ENCODE assay signal across 15 mouse cellular contexts in genomic region chr11:117540609-117541008, GRCm38 (mm10). TPM values are rescaled to one million over a fixed set of nuclear protein-coding genes. Genes with fewer than 3 reads are reported as not detected.
DNase-seq lines count a peak whose midpoint lies in the region; ATAC-seq lines count a peak whose summit lies in the region.
"Had no signal": no experiment of that assay in that cellular context is flagged by ENCODE, and none has a peak within 500 bp of the region (broad histone marks: within the 10 kb centered on the region; RNA-seq: fewer than 3 reads in every experiment).

No protein-coding gene starts in this region.

- no peak for DNase-seq in embryonic facial prominence, embryonic 11.5 days (ENCODE audit: low spot score)
- DNase-seq in ovary, adult 18-20 months (ENCODE audit: low spot score) = no peak
- DNase-seq in adrenal gland, postnatal 4 days (ENCODE audit: low spot score in 2 of 2) = no peak
- DNase-seq: liver, postnatal 0 days; thymus, postnatal 25 days had no signal

- H3K27ac ChIP-seq in embryonic facial prominence, embryonic 11.5 days (replicated peaks; ENCODE audit: low read depth, low read length) = 0 out of 2 replicates have a peak overlapping the region, but pooled peaks have one; percentile 20
- peak overlapping the region; percentile 88 for H3K27ac ChIP-seq in forebrain, embryonic 13.5 days
- H3K27ac ChIP-seq in hindbrain, embryonic 16.5 days (ENCODE audit: low read depth, low read length) = peak overlapping the region; percentile 78
- peak overlapping the region; percentile 91 for H3K27ac ChIP-seq in midbrain, embryonic 16.5 days (ENCODE audit: low read length)
- H3K27ac ChIP-seq in kidney, embryonic 15.5 days = no peak overlapping the region
- H3K27ac ChIP-seq: embryonic facial prominence, embryonic 15.5 days had no signal

- no peak overlapping the region for H3K9ac ChIP-seq in embryonic facial prominence, embryonic 11.5 days (replicated peaks; ENCODE audit: low read length)
- H3K9ac ChIP-seq in forebrain, embryonic 13.5 days = no peak overlapping the region
- no peak overlapping the region for H3K9ac ChIP-seq in hindbrain, embryonic 16.5 days (ENCODE audit: low read depth, low read length)
- no peak overlapping the region; the same call in none of the 2 replicates for H3K9ac ChIP-seq in midbrain, embryonic 16.5 days (ENCODE audit: low read depth, low read length)
- H3K9ac ChIP-seq in kidney, embryonic 15.5 days = no peak overlapping the region
- H3K9ac ChIP-seq: embryonic facial prominence, embryonic 15.5 days; liver, postnatal 0 days had no signal

- no peak for ATAC-seq in embryonic facial prominence, embryonic 11.5 days (replicated peaks; ENCODE audit: insufficient number of reproducible peaks, low FRiP score, low TSS enrichment, low read depth)
- ATAC-seq in forebrain, embryonic 13.5 days = 0 out of 2 replicates have a peak, but pooled peaks have one; percentile 25
- 0 out of 2 replicates have a peak, but pooled peaks have one; percentile 3 for ATAC-seq in hindbrain, embryonic 16.5 days
- ATAC-seq in midbrain, embryonic 16.5 days = peak; percentile 52
- no peak for ATAC-seq in kidney, embryonic 15.5 days (replicated peaks; ENCODE audit: low FRiP score)
- ATAC-seq: liver, postnatal 0 days had no signal

- peaks cover 8% of the 10 kb centered on the region for H3K4me1 ChIP-seq in embryonic facial prominence, embryonic 11.5 days (ENCODE audit: control insufficient read depth, insufficient read depth, low read length)
- peaks cover 53% of the 10 kb centered on the region for H3K4me1 ChIP-seq in forebrain, embryonic 13.5 days
- H3K4me1 ChIP-seq in hindbrain, embryonic 16.5 days (ENCODE audit: control insufficient read depth, insufficient read depth, low read depth, low read length) = peaks cover 29% of the 10 kb centered on the region
- peaks cover 32% of the 10 kb centered on the region for H3K4me1 ChIP-seq in midbrain, embryonic 16.5 days (ENCODE audit: control insufficient read depth, insufficient read depth, low read length)
- peaks cover 28% of the 10 kb centered on the region for H3K4me1 ChIP-seq in kidney, embryonic 15.5 days

- no peaks in the 10 kb centered on the region for H3K36me3 ChIP-seq in embryonic facial prominence, embryonic 11.5 days (replicated peaks; ENCODE audit: control insufficient read depth, insufficient read depth, low read depth, low read length)
- H3K36me3 ChIP-seq in forebrain, embryonic 13.5 days (ENCODE audit: poor library complexity, severe bottlenecking) = no peaks in the 10 kb centered on the region
- H3K36me3 ChIP-seq in hindbrain, embryonic 16.5 days (ENCODE audit: control insufficient read depth, insufficient read depth, low read length) = no peaks in the 10 kb centered on the region
- no peaks in the 10 kb centered on the region for H3K36me3 ChIP-seq in midbrain, embryonic 16.5 days (ENCODE audit: control insufficient read depth, insufficient read depth, low read length)
- H3K36me3 ChIP-seq in kidney, embryonic 15.5 days = no peaks in the 10 kb centered on the region
- H3K36me3 ChIP-seq: embryonic facial prominence, embryonic 15.5 days had no signal

- no peaks in the 10 kb centered on the region for H3K27me3 ChIP-seq in embryonic facial prominence, embryonic 11.5 days (ENCODE audit: control insufficient read depth, insufficient read depth, low read length)
- H3K27me3 ChIP-seq in forebrain, embryonic 13.5 days = no peaks in the 10 kb centered on the region
- H3K27me3 ChIP-seq in hindbrain, embryonic 16.5 days (replicated peaks; ENCODE audit: control insufficient read depth, insufficient read depth, low read length) = no peaks in the 10 kb centered on the region
- H3K27me3 ChIP-seq in midbrain, embryonic 16.5 days (ENCODE audit: control insufficient read depth, insufficient read depth, low read depth, low read length) = no peaks in the 10 kb centered on the region
- peaks cover 3% of the 10 kb centered on the region; the same call in 1 of the 2 replicates for H3K27me3 ChIP-seq in kidney, embryonic 15.5 days
- H3K27me3 ChIP-seq: embryonic facial prominence, embryonic 15.5 days had no signal

- WGBS in embryonic facial prominence, embryonic 11.5 days = 34% methylated on average over 5 of the region's 5 CpGs
- 19% methylated on average over 5 of the region's 5 CpGs for WGBS in forebrain, embryonic 13.5 days
- WGBS in hindbrain, embryonic 16.5 days = 25% methylated on average over 5 of the region's 5 CpGs
- 15% methylated on average over 5 of the region's 5 CpGs for WGBS in midbrain, embryonic 16.5 days
- WGBS in kidney, embryonic 15.5 days = 44% methylated on average over 5 of the region's 5 CpGs

- H3K4me3 ChIP-seq in embryonic facial prominence, embryonic 11.5 days (ENCODE audit: low read depth, low read length) = no peak overlapping the region
- H3K4me3 ChIP-seq in forebrain, embryonic 13.5 days = no peak overlapping the region
- no peak overlapping the region for H3K4me3 ChIP-seq in hindbrain, embryonic 16.5 days (ENCODE audit: low read length)
- no peak overlapping the region for H3K4me3 ChIP-seq in midbrain, embryonic 16.5 days (ENCODE audit: low read depth, low read length)
- no peak overlapping the region for H3K4me3 ChIP-seq in kidney, embryonic 15.5 days (replicated peaks)
- H3K4me3 ChIP-seq: embryonic facial prominence, embryonic 15.5 days had no signal

- H3K4me2 ChIP-seq in embryonic facial prominence, embryonic 11.5 days (ENCODE audit: low read depth, low read length) = no peak overlapping the region
- H3K4me2 ChIP-seq in forebrain, embryonic 13.5 days = peak overlapping the region; percentile 26
- peak overlapping the region; percentile 31; the same call in 1 of the 2 replicates for H3K4me2 ChIP-seq in hindbrain, embryonic 16.5 days (ENCODE audit: low read length)
- H3K4me2 ChIP-seq in midbrain, embryonic 16.5 days (ENCODE audit: low read length) = peak overlapping the region; percentile 43
- no peak overlapping the region for H3K4me2 ChIP-seq in kidney, embryonic 15.5 days
- H3K4me2 ChIP-seq: embryonic facial prominence, embryonic 15.5 days had no signal

- no peaks in the 10 kb centered on the region for H3K9me3 ChIP-seq in embryonic facial prominence, embryonic 11.5 days (replicated peaks; ENCODE audit: control insufficient read depth, low read length)
- H3K9me3 ChIP-seq in forebrain, embryonic 13.5 days (replicated peaks) = no peaks in the 10 kb centered on the region
- no peaks in the 10 kb centered on the region for H3K9me3 ChIP-seq in hindbrain, embryonic 16.5 days (ENCODE audit: control insufficient read depth, low read length)
- no peaks in the 10 kb centered on the region for H3K9me3 ChIP-seq in midbrain, embryonic 16.5 days (replicated peaks; ENCODE audit: control insufficient read depth, low read length, poor library complexity, severe bottlenecking)
- no peaks in the 10 kb centered on the region for H3K9me3 ChIP-seq in kidney, embryonic 15.5 days (replicated peaks)
- H3K9me3 ChIP-seq: embryonic facial prominence, embryonic 15.5 days had no signal

RNA-seq across cellular contexts. Expression of gene Gm11733, which starts 56.4 kb away (rescaled TPM):
- polyA plus RNA-seq in embryonic facial prominence, embryonic 11.5 days (2014; fragmentation: Nextera tagmentation; extraction: Ambion mirVana) = 0.17 and 0.18 TPM in 2 replicates
- polyA plus RNA-seq in forebrain, embryonic 13.5 days (2015; fragmentation: Nextera tagmentation; extraction: Ambion mirVana) = 0.08 TPM in 1 of 2 replicates, not detected in the other
- polyA plus RNA-seq in hindbrain, embryonic 16.5 days (2015; fragmentation: Nextera tagmentation; extraction: Ambion mirVana) = 0.06 TPM in 2 replicates
- not detected in 2 replicates for polyA plus RNA-seq in midbrain, embryonic 16.5 days (2015; fragmentation: Nextera tagmentation; extraction: Ambion mirVana)
- not detected for total RNA-seq in adrenal gland, postnatal 4 days (2021)
- polyA plus RNA-seq in kidney, embryonic 15.5 days (2015; fragmentation: Nextera tagmentation; extraction: Ambion mirVana) = not detected in 2 replicates
- total RNA-seq: adrenal gland, adult 2 months; heart, postnatal 36 days; megakaryocyte, adult 5-6 weeks; neutrophil, adult 5-6 weeks had no signal
- polyA plus RNA-seq: adrenal gland, adult 2 months; embryonic facial prominence, embryonic 15.5 days; limb, embryonic 11.5 days; liver, postnatal 0 days had no signal

Comparison
In these comparisons a context has a peak if more than half of its experiments do, and no peak if none do; other contexts are left out.
1. ATAC-seq: peak in forebrain, embryonic 13.5 days (single experiment), hindbrain, embryonic 16.5 days (single experiment) and midbrain, embryonic 16.5 days (single experiment); none in embryonic facial prominence, embryonic 11.5 days (single experiment) and kidney, embryonic 15.5 days (single experiment).
2. H3K4me2 ChIP-seq: peak in forebrain, embryonic 13.5 days (single experiment), hindbrain, embryonic 16.5 days (single experiment) and midbrain, embryonic 16.5 days (single experiment); none in embryonic facial prominence, embryonic 11.5 days (single experiment) and kidney, embryonic 15.5 days (single experiment).